Mouse (Mus musculus): ENCODE data around the gene A730015C16Rik. TPM values are rescaled to one million over a fixed set of nuclear protein-coding genes. Genes with fewer than 3 reads are reported as not detected.

The A730015C16Rik gene
- polyA plus RNA-seq, 1 experiment from 2014 or later = 0.58 TPM

DNA sequence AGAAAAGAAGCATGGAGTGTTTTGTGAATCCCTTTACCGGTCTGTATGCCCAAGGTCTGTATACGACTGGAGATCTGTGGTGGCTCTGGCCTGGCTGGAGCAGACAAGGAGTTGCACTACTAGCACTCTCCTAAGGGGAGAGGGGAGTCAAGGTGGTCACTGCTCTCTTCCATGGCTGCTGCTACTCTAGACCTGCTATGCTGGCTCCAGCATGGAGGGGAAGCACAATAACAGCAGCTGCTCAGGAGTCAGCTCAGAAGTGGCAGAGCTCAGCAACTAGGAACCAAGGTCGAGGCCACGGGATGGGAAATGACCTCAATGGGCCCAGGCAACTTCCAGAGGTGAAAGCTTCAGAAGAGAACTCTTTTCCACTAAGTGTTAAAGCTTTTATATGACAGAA is 37.3 kb downstream of the A730015C16Rik start:
- WGBS = 66% methylated on average over 4 of the region's 4 CpGs
- H3K27ac ChIP-seq (ENCODE audit: low read length) = no peak overlapping the region
- no peak for ATAC-seq (ENCODE audit: insufficient number of reproducible peaks, insufficient read depth, low FRiP score, low read depth)

DNA sequence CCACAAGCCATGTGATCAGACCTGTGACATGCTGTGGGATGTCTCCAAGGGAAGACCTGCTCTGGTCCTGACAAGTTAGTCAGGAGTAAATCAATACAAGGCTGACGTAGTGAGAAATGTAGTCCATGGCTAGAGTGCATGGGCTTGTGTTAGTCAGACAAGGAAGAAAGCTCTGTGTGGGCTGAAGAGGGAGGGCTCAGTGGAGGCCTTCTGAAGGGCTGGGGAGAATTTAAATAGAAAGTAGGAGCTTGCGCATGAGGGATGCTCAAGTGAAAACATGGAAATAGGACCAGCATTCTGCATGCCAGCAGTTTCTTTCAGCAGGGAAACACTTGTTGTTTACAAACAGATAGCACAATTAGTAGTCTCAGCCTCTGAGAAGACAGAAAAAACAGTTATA is 44.9 kb downstream of the A730015C16Rik start:
- Histone ChIP-seq H3K4me3 (ENCODE audit: low read depth, low read length) (no peak overlapping the region), H3K4me2 (replicated peaks; ENCODE audit: low read depth, low read length) (no peak overlapping the region), H3K4me1 (ENCODE audit: control insufficient read depth, insufficient read depth, low read length) (no peaks in the 10 kb centered on the region), H3K27me3 (ENCODE audit: control insufficient read depth, insufficient read depth, low read length) (no peaks in the 10 kb centered on the region), H3K9ac (replicated peaks; ENCODE audit: low read depth, low read length) (no peak overlapping the region), H3K27ac (ENCODE audit: low read length) (no peak overlapping the region), H3K9me3 (ENCODE audit: control insufficient read depth, low read depth, low read length) (no peaks in the 10 kb centered on the region), H3K36me3 (ENCODE audit: control insufficient read depth, insufficient read depth, low read length) (no peaks in the 10 kb centered on the region)
- ATAC-seq (ENCODE audit: insufficient number of reproducible peaks, insufficient read depth, low FRiP score, low read depth) = no peak
- WGBS = 77% methylated on average over 2 of the region's 2 CpGs

More for the DNA sequence above, 37.3 kb downstream of the A730015C16Rik start:
- Histone ChIP-seq H3K27me3 (ENCODE audit: control insufficient read depth, insufficient read depth, low read length) (no peaks in the 10 kb centered on the region), H3K4me2 (replicated peaks; ENCODE audit: low read depth, low read length) (no peak overlapping the region), H3K9me3 (ENCODE audit: control insufficient read depth, low read depth, low read length) (no peaks in the 10 kb centered on the region), H3K4me3 (ENCODE audit: low read depth, low read length) (no peak overlapping the region), H3K9ac (replicated peaks; ENCODE audit: low read depth, low read length) (no peak overlapping the region), H3K36me3 (ENCODE audit: control insufficient read depth, insufficient read depth, low read length) (peaks cover 6% of the 10 kb centered on the region; the same call in 1 of the 2 replicates), H3K4me1 (ENCODE audit: control insufficient read depth, insufficient read depth, low read length) (no peaks in the 10 kb centered on the region)

DNA sequence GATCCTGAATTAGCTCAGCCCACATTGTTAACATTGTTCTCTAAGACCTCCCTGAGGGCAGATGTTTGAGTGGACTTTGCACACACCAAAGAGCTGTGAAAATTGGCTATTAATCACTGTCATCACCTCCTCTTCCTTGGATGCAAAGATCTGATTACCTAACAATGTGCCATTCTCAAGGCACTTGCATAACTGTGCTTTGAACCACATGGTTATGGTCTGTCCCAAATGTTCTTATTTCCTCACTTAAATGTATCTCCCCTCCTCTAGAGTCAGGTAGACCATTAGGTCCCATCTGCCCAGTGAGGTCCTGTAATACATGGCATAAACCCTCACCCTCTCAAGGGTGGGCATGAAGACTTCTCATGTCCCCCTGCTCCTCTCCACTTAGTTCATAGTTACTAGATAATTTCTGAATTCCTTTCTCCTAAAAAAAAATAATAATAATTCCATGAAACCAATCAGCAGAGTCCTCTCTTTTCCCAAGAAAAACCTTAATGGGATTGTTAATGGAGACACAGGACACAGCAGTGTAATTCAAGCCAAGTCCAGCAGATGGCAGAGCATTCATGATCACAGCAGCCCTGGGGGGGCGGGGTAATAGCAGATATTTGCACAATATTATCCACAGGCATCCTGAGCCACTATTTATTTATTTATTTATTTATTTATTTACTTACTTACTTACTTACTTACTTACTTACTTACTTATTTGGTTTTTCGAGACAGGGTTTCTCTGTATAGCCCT is 50.2 kb downstream of the A730015C16Rik start:
- no peak overlapping the region for H3K4me2 ChIP-seq (replicated peaks; ENCODE audit: low read depth, low read length)
- H3K36me3 ChIP-seq (ENCODE audit: control insufficient read depth, insufficient read depth, low read length) = no peaks in the 10 kb centered on the region
- no peaks in the 10 kb centered on the region for H3K27me3 ChIP-seq (ENCODE audit: control insufficient read depth, insufficient read depth, low read length)
- WGBS = 47% methylated on average over 2 of the region's 2 CpGs
- no peak overlapping the region for H3K9ac ChIP-seq (replicated peaks; ENCODE audit: low read depth, low read length)
- H3K4me1 ChIP-seq (ENCODE audit: control insufficient read depth, insufficient read depth, low read length) = no peaks in the 10 kb centered on the region
- H3K4me3 ChIP-seq (ENCODE audit: low read depth, low read length) = no peak overlapping the region
- ATAC-seq (ENCODE audit: insufficient number of reproducible peaks, insufficient read depth, low FRiP score, low read depth) = no peak
- H3K27ac ChIP-seq (ENCODE audit: low read length) = no peak overlapping the region
- no peaks in the 10 kb centered on the region for H3K9me3 ChIP-seq (ENCODE audit: control insufficient read depth, low read depth, low read length)

Other genes with a start within 250 kb of the A730015C16Rik start
- 29.2 and 33.6 TPM in 2 replicates for gene Cc2d1b, start 228.7 kb downstream of the A730015C16Rik start, polyA plus RNA-seq (2014; fragmentation: Nextera tagmentation; extraction: Ambion mirVana)
- 2.3 and 2.4 TPM in 2 replicates for gene 3110021N24Rik, start 129.0 kb downstream of the A730015C16Rik start, polyA plus RNA-seq (2014; fragmentation: Nextera tagmentation; extraction: Ambion mirVana)
- 7.2 and 7.8 TPM in 2 replicates for gene Zfyve9, start 67.8 kb downstream of the A730015C16Rik start, polyA plus RNA-seq (2014; fragmentation: Nextera tagmentation; extraction: Ambion mirVana)
- gene Btf3l4, start 15.0 kb downstream of the A730015C16Rik start, polyA plus RNA-seq (2014; fragmentation: Nextera tagmentation; extraction: Ambion mirVana) = 171 and 187 TPM in 2 replicates
- gene Txndc12, start 14.0 kb downstream of the A730015C16Rik start, polyA plus RNA-seq (2014; fragmentation: Nextera tagmentation; extraction: Ambion mirVana) = 111 and 117 TPM in 2 replicates
- gene Kti12, start 834 bp downstream of the A730015C16Rik start, polyA plus RNA-seq (2014; fragmentation: Nextera tagmentation; extraction: Ambion mirVana) = 40.9 and 42.5 TPM in 2 replicates
- gene Rab3b, start 30.4 kb upstream of the A730015C16Rik start, polyA plus RNA-seq (2014; fragmentation: Nextera tagmentation; extraction: Ambion mirVana) = 13.9 and 16.3 TPM in 2 replicates
- 56.5 and 60.1 TPM in 2 replicates for gene Nrd1, start 152.0 kb upstream of the A730015C16Rik start, polyA plus RNA-seq (2014; fragmentation: Nextera tagmentation; extraction: Ambion mirVana)